Mouse (Mus musculus): ENCODE results near the gene Tfdp2. TPM values are rescaled to one million over a fixed set of nuclear protein-coding genes. Genes with fewer than 3 reads are reported as not detected.
"Not testable (repeated sequence)": the region's sequence is repeated elsewhere in the genome, so short reads cannot be mapped to it uniquely, and the experiment has no call there.

Tfdp2 gene
- total RNA-seq, 2 experiments from 2014 or later, result 45.7 to 60.1 TPM

- DNase-seq (ENCODE audit: low spot score in 2 of 2), result no peak
Observed at GRCm38 (mm10) chr9:96299324-96300008, 103.4 kb downstream of the Tfdp2 start.

- no peak for DNase-seq (ENCODE audit: low spot score in 2 of 2)
Observed at GRCm38 (mm10) chr9:96308816-96309215, 112.7 kb downstream of the Tfdp2 start.

- DNase-seq (ENCODE audit: low spot score in 2 of 2), result no peak
Observed at GRCm38 (mm10) chr9:96312074-96312473, 116.0 kb downstream of the Tfdp2 start.

- DNase-seq (ENCODE audit: low spot score in 2 of 2), result no peak
Observed at GRCm38 (mm10) chr9:96319333-96319732, 123.3 kb downstream of the Tfdp2 start.

- DNase-seq (ENCODE audit: low spot score in 2 of 2), result no peak
Observed at GRCm38 (mm10) chr9:96320551-96320980, 124.5 kb downstream of the Tfdp2 start.

GRCm38 (mm10) chr9:96322411-96323152 lies 126.5 kb downstream of the Tfdp2 start:
- no peak for DNase-seq (ENCODE audit: low spot score in 2 of 2)

GRCm38 (mm10) chr9:96324502-96324901 lies 128.4 kb downstream of the Tfdp2 start:
- no peak for DNase-seq (ENCODE audit: low spot score in 2 of 2)

- DNase-seq (ENCODE audit: low spot score in 2 of 2), result peak; percentile 34 to 49
Observed at GRCm38 (mm10) chr9:96326496-96326923, 130.4 kb downstream of the Tfdp2 start.

GRCm38 (mm10) chr9:96328226-96328625 lies 132.2 kb downstream of the Tfdp2 start:
- DNase-seq (ENCODE audit: low spot score in 2 of 2), result no peak

- DNase-seq (ENCODE audit: low spot score in 2 of 2), result no peak
Observed at GRCm38 (mm10) chr9:96331146-96331545, 135.1 kb downstream of the Tfdp2 start.

- no peak for DNase-seq (ENCODE audit: low spot score in 2 of 2)
Observed at GRCm38 (mm10) chr9:96345750-96346149, 149.7 kb downstream of the Tfdp2 start.

- DNase-seq (ENCODE audit: low spot score in 2 of 2), result no peak
Observed at GRCm38 (mm10) chr9:96348885-96349284, 152.8 kb downstream of the Tfdp2 start.

GRCm38 (mm10) chr9:96350010-96350409 lies 153.9 kb downstream of the Tfdp2 start:
- DNase-seq (ENCODE audit: low spot score in 2 of 2), result peak; percentile 33 to 42

- no peak for DNase-seq (ENCODE audit: low spot score in 2 of 2)
Observed at GRCm38 (mm10) chr9:96350476-96350875, 154.4 kb downstream of the Tfdp2 start.

- not testable (repeated sequence) for DNase-seq (ENCODE audit: low spot score in 2 of 2)
Observed at GRCm38 (mm10) chr9:96351771-96352170, 155.7 kb downstream of the Tfdp2 start.

GRCm38 (mm10) chr9:96353121-96353769 lies 157.2 kb downstream of the Tfdp2 start:
- DNase-seq (ENCODE audit: low spot score in 2 of 2), result no peak

- no peak for DNase-seq (ENCODE audit: low spot score in 2 of 2)
Observed at GRCm38 (mm10) chr9:96353799-96354198, 157.7 kb downstream of the Tfdp2 start.

GRCm38 (mm10) chr9:96360056-96360455 lies 164.0 kb downstream of the Tfdp2 start:
- no peak for DNase-seq (ENCODE audit: low spot score in 2 of 2)

GRCm38 (mm10) chr9:96363581-96364140 lies 167.6 kb downstream of the Tfdp2 start:
- peak; percentile 73 to 82 for DNase-seq (ENCODE audit: low spot score in 2 of 2)

- peak; percentile 100 for DNase-seq (ENCODE audit: low spot score in 2 of 2)
Observed at GRCm38 (mm10) chr9:96364141-96364838, 168.2 kb downstream of the Tfdp2 start, which contains the start of gene Atp1b3. TSS of gene Atp1b3 (minus strand) at chr9:96364442.
